Mouse (Mus musculus): ENCODE results near the gene Atp2b2. TPM values are rescaled to one million over a fixed set of nuclear protein-coding genes. Genes with fewer than 3 reads are reported as not detected.

The Atp2b2 gene
- polyA plus RNA-seq, 1 experiment from 2014 or later = 1.2 TPM

DNA sequence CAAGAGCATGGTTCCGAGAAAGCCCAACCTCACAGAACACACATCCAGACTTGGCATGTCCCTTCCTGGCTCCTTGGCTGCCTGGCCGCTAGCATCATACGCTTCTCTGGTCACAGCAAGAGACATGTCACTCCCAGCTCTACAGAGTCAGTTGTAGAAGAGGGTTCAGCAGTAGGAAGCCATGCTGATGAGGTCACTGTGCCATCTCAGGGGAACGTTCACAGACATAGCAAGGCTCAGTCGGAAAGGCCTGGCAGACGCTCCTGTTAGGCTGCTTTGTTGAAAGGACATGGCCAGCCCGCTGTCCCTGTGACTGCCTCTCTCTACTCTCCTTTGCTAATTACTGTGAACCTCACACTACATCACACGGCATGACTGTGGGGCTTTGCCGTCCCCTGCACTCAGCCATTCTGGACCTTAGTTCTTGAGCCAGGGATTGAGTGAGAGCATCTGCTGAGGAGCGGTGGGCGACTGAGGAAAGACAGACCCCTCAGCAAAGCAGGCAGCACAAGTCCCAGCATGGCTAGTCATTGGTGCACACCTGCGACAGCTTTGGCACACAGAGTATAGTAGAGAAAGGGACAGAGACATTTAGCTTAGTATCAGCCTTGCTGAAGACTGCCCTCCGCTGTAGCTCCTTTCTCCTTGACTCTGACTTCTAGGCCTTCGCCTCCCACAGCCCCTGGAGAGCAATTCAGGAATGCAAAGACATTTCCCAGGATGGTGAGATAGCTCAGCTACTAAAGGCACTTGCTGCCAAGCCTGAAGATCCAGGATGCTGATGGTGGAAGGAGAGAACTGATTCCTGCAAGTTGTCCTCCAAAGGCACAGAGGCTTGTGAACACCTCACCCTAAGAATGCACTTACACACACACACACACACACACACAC is 108.9 kb downstream of the Atp2b2 start:
- WGBS = 72% methylated on average over 14 of the region's 14 CpGs
- H3K4me1 ChIP-seq (replicated peaks; ENCODE audit: control insufficient read depth, insufficient read depth, low read length) = no peaks in the 10 kb centered on the region
- H3K4me3 ChIP-seq (ENCODE audit: low read depth, low read length) = no peak overlapping the region
- no peaks in the 10 kb centered on the region for H3K36me3 ChIP-seq (ENCODE audit: control insufficient read depth, insufficient read depth, low read length)
- H3K4me2 ChIP-seq (ENCODE audit: low read length) = no peak overlapping the region
- DNase-seq (ENCODE audit: low spot score) = no peak
- no peak overlapping the region for H3K27ac ChIP-seq (ENCODE audit: low read depth)
- no peak for ATAC-seq (replicated peaks; ENCODE audit: low FRiP score, low TSS enrichment, low read depth)
- no peaks in the 10 kb centered on the region for H3K9me3 ChIP-seq (ENCODE audit: control insufficient read depth, low read length)
- H3K27me3 ChIP-seq (replicated peaks; ENCODE audit: control insufficient read depth, insufficient read depth, low read length) = no peaks in the 10 kb centered on the region
- no peak overlapping the region for H3K9ac ChIP-seq (ENCODE audit: low read length)

DNA sequence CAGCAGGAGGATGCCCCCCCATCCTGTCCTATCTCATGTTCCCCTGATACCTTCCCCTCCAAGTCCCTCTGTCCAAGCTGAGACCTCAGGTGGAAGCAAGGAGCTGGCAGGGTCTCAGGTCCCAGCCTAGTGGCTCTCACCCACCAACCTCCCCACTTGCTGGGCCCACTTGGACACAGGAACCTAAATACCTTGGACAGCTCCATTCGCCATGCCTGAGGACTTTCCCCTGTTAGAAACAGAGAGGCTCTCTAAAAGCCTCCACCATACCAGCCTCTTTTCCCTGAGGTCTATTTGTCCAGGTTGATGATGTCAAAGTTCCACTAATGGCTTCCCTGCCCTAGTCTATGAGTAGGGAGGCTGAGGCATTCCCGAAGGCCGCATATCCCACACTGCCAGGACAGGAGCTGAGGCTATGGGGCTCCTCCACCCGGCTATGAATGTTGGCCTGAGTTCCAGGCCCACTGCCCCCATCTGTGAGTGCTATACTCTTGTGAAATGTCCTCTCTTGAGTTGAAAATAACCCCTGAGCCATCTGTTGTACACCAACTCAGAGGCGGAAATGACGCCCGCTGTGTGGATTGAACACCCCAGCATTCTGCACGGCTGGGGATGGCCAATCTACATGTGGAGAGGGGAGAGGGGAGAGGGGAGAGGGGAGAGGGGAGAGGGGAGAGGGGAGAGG is 113.1 kb downstream of the Atp2b2 start:
- no peak for ATAC-seq (replicated peaks; ENCODE audit: low FRiP score, low TSS enrichment, low read depth)
- Histone ChIP-seq H3K4me3 (ENCODE audit: low read depth, low read length) (no peak overlapping the region), H3K4me1 (replicated peaks; ENCODE audit: control insufficient read depth, insufficient read depth, low read length) (no peaks in the 10 kb centered on the region), H3K27ac (ENCODE audit: low read depth) (no peak overlapping the region), H3K9ac (ENCODE audit: low read length) (no peak overlapping the region), H3K27me3 (replicated peaks; ENCODE audit: control insufficient read depth, insufficient read depth, low read length) (no peaks in the 10 kb centered on the region), H3K9me3 (ENCODE audit: control insufficient read depth, low read length) (no peaks in the 10 kb centered on the region), H3K36me3 (ENCODE audit: control insufficient read depth, insufficient read depth, low read length) (no peaks in the 10 kb centered on the region), H3K4me2 (ENCODE audit: low read length) (no peak overlapping the region)
- 80% methylated on average over 7 of the region's 8 CpGs for WGBS
- no peak for DNase-seq (ENCODE audit: low spot score)

DNA sequence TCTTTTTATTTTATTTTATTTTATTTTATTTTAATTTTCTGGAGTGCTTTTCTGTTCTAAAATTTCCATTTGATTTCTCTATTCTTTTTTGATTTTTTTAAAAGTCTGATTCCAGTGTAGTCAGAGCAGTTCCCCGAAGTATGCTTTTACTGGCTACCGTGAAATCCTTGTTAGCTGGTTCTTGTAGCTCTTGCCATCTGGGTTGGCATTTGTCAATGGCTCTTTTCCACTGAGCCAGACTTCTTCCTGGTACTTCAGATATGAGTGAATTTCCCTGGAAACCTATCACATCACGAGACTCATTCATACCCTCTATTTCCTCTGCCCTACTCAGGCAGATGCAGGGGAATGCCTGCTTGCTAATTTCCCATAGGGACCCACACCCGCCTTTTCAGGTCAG is 119.2 kb downstream of the Atp2b2 start:
- Histone ChIP-seq H3K27ac (ENCODE audit: low read depth) (no peak overlapping the region), H3K9ac (ENCODE audit: low read length) (no peak overlapping the region), H3K36me3 (ENCODE audit: control insufficient read depth, insufficient read depth, low read length) (no peaks in the 10 kb centered on the region), H3K4me2 (ENCODE audit: low read length) (no peak overlapping the region), H3K4me1 (replicated peaks; ENCODE audit: control insufficient read depth, insufficient read depth, low read length) (no peaks in the 10 kb centered on the region), H3K9me3 (ENCODE audit: control insufficient read depth, low read length) (no peaks in the 10 kb centered on the region), H3K4me3 (ENCODE audit: low read depth, low read length) (no peak overlapping the region), H3K27me3 (replicated peaks; ENCODE audit: control insufficient read depth, insufficient read depth, low read length) (no peaks in the 10 kb centered on the region)
- ATAC-seq (replicated peaks; ENCODE audit: low FRiP score, low TSS enrichment, low read depth) = no peak
- WGBS = 79% methylated on average over 4 of the region's 4 CpGs
- DNase-seq (ENCODE audit: low spot score) = no peak

DNA sequence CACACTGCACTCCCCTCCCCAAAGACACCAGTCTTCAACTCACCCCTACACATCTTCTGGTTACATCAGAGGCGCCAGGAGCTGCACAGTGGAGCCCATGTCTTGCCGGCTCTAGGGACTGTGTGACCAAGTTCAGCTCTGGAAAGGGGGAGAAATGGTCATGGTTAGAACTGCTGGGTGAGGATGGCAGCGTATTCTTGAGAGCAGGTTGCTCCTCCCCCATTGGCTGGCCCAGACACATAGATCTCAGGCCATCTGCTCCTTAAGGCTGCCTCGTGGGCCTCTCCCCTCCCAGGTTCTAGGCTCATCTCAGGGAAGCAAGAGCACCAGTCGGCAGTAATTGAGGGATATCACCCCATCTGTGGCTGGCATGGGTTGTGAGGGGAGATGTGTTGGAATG is 121.9 kb downstream of the Atp2b2 start:
- Histone ChIP-seq H3K4me1 (replicated peaks; ENCODE audit: control insufficient read depth, insufficient read depth, low read length) (no peaks in the 10 kb centered on the region), H3K4me3 (ENCODE audit: low read depth, low read length) (no peak overlapping the region), H3K9me3 (ENCODE audit: control insufficient read depth, low read length) (no peaks in the 10 kb centered on the region), H3K27ac (ENCODE audit: low read depth) (no peak overlapping the region), H3K9ac (ENCODE audit: low read length) (no peak overlapping the region), H3K36me3 (ENCODE audit: control insufficient read depth, insufficient read depth, low read length) (no peaks in the 10 kb centered on the region), H3K4me2 (ENCODE audit: low read length) (no peak overlapping the region), H3K27me3 (replicated peaks; ENCODE audit: control insufficient read depth, insufficient read depth, low read length) (no peaks in the 10 kb centered on the region)
- DNase-seq (ENCODE audit: low spot score) (no peak), ATAC-seq (replicated peaks; ENCODE audit: low FRiP score, low TSS enrichment, low read depth) (no peak)
- 74% methylated on average over 5 of the region's 5 CpGs for WGBS

DNA sequence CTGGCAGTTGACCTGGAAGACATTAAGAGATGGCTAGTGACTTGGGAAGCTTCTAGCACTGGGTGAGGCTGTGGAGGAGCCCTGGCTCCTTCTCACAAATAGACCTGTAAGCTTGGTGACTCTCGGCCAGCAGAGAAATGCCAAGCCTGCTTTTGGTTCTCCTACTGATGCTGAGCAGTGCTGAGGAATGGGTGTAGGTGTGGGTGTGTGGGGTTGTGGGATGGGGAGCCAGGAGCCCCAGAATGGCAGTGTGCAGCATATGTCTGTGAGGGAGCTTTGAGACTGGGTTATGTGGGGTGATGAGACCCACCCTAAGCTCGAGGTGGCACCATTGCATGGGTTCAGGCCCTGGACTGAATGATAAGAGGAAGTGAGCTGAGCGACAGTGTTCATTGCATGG is 129.7 kb downstream of the Atp2b2 start:
- Histone ChIP-seq H3K36me3 (ENCODE audit: control insufficient read depth, insufficient read depth, low read length) (no peaks in the 10 kb centered on the region), H3K9ac (ENCODE audit: low read length) (no peak overlapping the region), H3K4me2 (ENCODE audit: low read length) (no peak overlapping the region), H3K9me3 (ENCODE audit: control insufficient read depth, low read length) (no peaks in the 10 kb centered on the region), H3K27me3 (replicated peaks; ENCODE audit: control insufficient read depth, insufficient read depth, low read length) (no peaks in the 10 kb centered on the region), H3K4me3 (ENCODE audit: low read depth, low read length) (no peak overlapping the region), H3K27ac (ENCODE audit: low read depth) (no peak overlapping the region), H3K4me1 (replicated peaks; ENCODE audit: control insufficient read depth, insufficient read depth, low read length) (no peaks in the 10 kb centered on the region)
- ATAC-seq (replicated peaks; ENCODE audit: low FRiP score, low TSS enrichment, low read depth) = no peak
- DNase-seq (ENCODE audit: low spot score) = no peak
- WGBS = 71% methylated on average over 3 of the region's 3 CpGs

DNA sequence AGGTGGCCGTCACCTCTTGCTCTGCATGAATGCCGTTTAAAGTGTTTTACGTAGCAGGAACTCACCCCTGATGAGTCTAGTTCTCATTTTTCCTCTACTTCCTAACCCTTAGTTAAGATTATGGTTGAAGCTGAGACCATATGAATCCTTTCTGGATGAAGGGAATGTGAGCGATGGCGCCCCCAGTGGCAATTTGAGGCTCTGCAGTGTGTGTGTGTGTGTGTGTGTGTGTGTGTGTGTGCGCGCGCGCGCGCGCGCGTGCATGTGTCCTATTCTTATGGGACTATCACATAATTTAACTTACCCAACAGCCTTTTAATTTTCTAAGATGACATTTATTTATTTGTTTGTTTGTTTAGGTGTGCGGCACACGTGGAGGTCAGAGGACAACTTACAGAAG is 131.3 kb downstream of the Atp2b2 start:
- H3K27ac ChIP-seq (ENCODE audit: low read depth) = no peak overlapping the region
- no peaks in the 10 kb centered on the region for H3K36me3 ChIP-seq (ENCODE audit: control insufficient read depth, insufficient read depth, low read length)
- no peaks in the 10 kb centered on the region for H3K4me1 ChIP-seq (replicated peaks; ENCODE audit: control insufficient read depth, insufficient read depth, low read length)
- no peak overlapping the region for H3K4me2 ChIP-seq (ENCODE audit: low read length)
- 71% methylated on average over 16 of the region's 16 CpGs for WGBS
- no peak overlapping the region for H3K4me3 ChIP-seq (ENCODE audit: low read depth, low read length)
- H3K27me3 ChIP-seq (replicated peaks; ENCODE audit: control insufficient read depth, insufficient read depth, low read length) = no peaks in the 10 kb centered on the region
- no peak overlapping the region for H3K9ac ChIP-seq (ENCODE audit: low read length)
- DNase-seq (ENCODE audit: low spot score) (no peak), ATAC-seq (replicated peaks; ENCODE audit: low FRiP score, low TSS enrichment, low read depth) (no peak)
- no peaks in the 10 kb centered on the region for H3K9me3 ChIP-seq (ENCODE audit: control insufficient read depth, low read length)

DNA sequence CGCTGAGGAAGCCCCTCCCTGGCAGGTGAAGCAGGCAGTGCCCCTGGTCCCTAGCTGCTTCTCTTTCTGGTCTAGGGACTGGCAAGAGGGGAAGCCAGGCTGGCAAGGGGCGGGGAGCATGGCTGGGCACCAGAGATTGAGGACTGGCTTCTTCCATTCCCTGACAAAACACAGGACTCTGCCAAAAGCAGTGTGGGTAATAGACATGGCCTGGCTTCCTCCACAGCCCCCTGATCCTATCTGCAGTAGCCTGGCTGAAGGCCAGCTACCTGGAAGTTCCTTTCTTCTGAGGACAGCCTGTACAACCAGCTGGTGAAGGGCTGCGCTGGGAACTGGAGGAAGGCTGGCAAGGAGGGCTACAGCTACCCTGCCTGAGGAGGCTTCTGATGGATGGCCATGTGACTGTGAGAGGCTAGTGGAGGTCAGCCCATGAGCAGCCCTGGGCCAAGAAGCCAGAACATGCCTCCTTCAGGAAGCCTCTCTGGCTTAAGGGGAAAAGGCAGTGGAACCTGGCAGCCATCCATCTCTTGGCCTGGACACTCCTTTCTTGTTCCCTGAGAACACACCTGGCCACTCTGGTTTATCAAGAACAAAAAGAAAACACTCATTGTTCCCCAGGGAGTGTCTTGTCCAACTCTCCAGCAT is 131.9 kb downstream of the Atp2b2 start:
- ATAC-seq (replicated peaks; ENCODE audit: low FRiP score, low TSS enrichment, low read depth) = no peak

DNA sequence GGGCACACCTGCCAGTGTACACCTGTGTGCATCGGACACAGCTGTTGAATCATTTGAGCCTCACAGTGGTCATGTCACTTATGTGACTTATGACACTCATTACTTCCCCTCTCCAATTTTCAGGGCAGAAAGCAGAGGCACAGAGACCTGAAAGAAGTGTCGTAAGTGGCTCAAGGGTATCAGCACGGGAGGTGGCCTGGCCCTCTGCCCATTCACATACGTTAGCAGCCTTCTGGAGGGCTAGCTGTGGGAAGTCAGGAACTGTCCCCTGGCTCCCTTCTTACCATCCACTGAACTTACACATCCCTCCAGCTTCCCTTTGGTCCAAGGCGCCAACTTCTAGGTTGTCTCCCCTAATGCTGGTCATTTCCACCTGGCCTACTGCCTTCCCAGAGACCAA is 132.6 kb downstream of the Atp2b2 start:
- Histone ChIP-seq H3K4me3 (ENCODE audit: low read depth, low read length) (no peak overlapping the region), H3K9me3 (ENCODE audit: control insufficient read depth, low read length) (no peaks in the 10 kb centered on the region), H3K4me2 (ENCODE audit: low read length) (no peak overlapping the region), H3K36me3 (ENCODE audit: control insufficient read depth, insufficient read depth, low read length) (no peaks in the 10 kb centered on the region), H3K4me1 (replicated peaks; ENCODE audit: control insufficient read depth, insufficient read depth, low read length) (no peaks in the 10 kb centered on the region), H3K27ac (ENCODE audit: low read depth) (no peak overlapping the region), H3K27me3 (replicated peaks; ENCODE audit: control insufficient read depth, insufficient read depth, low read length) (no peaks in the 10 kb centered on the region), H3K9ac (ENCODE audit: low read length) (no peak overlapping the region)
- no peak for ATAC-seq (replicated peaks; ENCODE audit: low FRiP score, low TSS enrichment, low read depth)
- no peak for DNase-seq (ENCODE audit: low spot score)
- whole genome bisulfite sequencing = 69% methylated on average over 5 of the region's 5 CpGs

More for the DNA sequence above, 131.9 kb downstream of the Atp2b2 start:
- no peaks in the 10 kb centered on the region for H3K9me3 ChIP-seq (ENCODE audit: control insufficient read depth, low read length)
- no peak overlapping the region for H3K27ac ChIP-seq (ENCODE audit: low read depth)
- no peak for DNase-seq (ENCODE audit: low spot score)
- no peaks in the 10 kb centered on the region for H3K27me3 ChIP-seq (replicated peaks; ENCODE audit: control insufficient read depth, insufficient read depth, low read length)
- no peak overlapping the region for H3K9ac ChIP-seq (ENCODE audit: low read length)
- no peaks in the 10 kb centered on the region for H3K36me3 ChIP-seq (ENCODE audit: control insufficient read depth, insufficient read depth, low read length)
- H3K4me1 ChIP-seq (replicated peaks; ENCODE audit: control insufficient read depth, insufficient read depth, low read length) = no peaks in the 10 kb centered on the region
- WGBS = 85% methylated on average over 3 of the region's 3 CpGs
- H3K4me3 ChIP-seq (ENCODE audit: low read depth, low read length) = no peak overlapping the region
- no peak overlapping the region for H3K4me2 ChIP-seq (ENCODE audit: low read length)
